Mouse (Mus musculus) hindbrain, embryonic 10.5 days (tissue): ENCODE results near the gene Zdhhc5. TPM values are rescaled to one million over a fixed set of nuclear protein-coding genes. Genes with fewer than 3 reads are reported as not detected.
A peak's percentile ranks its signal among the peaks of the same experiment; 100 is the strongest.

Source experiments
- DNase-seq: peaks from one replicate; pipeline ENCODE4 v3.0.0-alpha.2; 2017; ENCODE audit warnings: low spot score
- H3K27ac ChIP-seq: fragments of 300-500 bp; sonication (generic); 2 replicates; pipeline ENCODE4 v1.5.1; 2016; ENCODE audit warnings: mild to moderate bottlenecking, moderate library complexity
- H3K27me3 ChIP-seq: fragments of 300-500 bp; sonication (generic); 2 replicates; pipeline ENCODE4 v1.6.1; 2016; ENCODE audit warnings: mild to moderate bottlenecking; ENCODE audit not compliant: poor library complexity, insufficient read depth, severe bottlenecking
- H3K36me3 ChIP-seq: fragments of 300-500 bp; sonication (generic); 2 replicates; pipeline ENCODE4 v1.6.1; 2016; ENCODE audit warnings: mild to moderate bottlenecking, moderate library complexity
- H3K4me1 ChIP-seq: fragments of 300-500 bp; sonication (generic); replicated peaks from 2 replicates; pipeline ENCODE4 v1.6.1; 2016; ENCODE audit warnings: mild to moderate bottlenecking
- H3K4me3 ChIP-seq: fragments of 300-500 bp; sonication (generic); 2 replicates; pipeline ENCODE4 v1.5.1; 2016; ENCODE audit warnings: mild to moderate bottlenecking, moderate library complexity
- H3K9me3 ChIP-seq: fragments of 300-500 bp; sonication (generic); 2 replicates; pipeline ENCODE4 v1.6.1; 2016; ENCODE audit warnings: mild to moderate bottlenecking, moderate library complexity
- WGBS: fragments of 180-500 bp; shearing (Covaris S2); methylation state at CpG from one replicate; pipeline ENCODE4 v1.1.7; 2016; 5-methylcytosine and 5-hydroxymethylcytosine counted together
- polyA plus RNA-seq: library from polyadenylated mRNA; unstranded; fragments of >200 nt; fragmentation: Nextera tagmentation; extraction: Ambion mirVana; gene quantifications from 2 replicates; pipeline ENCODE4 v1.2.1, GENCODE M21; 2016

Zdhhc5 gene
- polyA plus RNA-seq, 1 experiment from 2014 or later: 25.4 TPM

DNA sequence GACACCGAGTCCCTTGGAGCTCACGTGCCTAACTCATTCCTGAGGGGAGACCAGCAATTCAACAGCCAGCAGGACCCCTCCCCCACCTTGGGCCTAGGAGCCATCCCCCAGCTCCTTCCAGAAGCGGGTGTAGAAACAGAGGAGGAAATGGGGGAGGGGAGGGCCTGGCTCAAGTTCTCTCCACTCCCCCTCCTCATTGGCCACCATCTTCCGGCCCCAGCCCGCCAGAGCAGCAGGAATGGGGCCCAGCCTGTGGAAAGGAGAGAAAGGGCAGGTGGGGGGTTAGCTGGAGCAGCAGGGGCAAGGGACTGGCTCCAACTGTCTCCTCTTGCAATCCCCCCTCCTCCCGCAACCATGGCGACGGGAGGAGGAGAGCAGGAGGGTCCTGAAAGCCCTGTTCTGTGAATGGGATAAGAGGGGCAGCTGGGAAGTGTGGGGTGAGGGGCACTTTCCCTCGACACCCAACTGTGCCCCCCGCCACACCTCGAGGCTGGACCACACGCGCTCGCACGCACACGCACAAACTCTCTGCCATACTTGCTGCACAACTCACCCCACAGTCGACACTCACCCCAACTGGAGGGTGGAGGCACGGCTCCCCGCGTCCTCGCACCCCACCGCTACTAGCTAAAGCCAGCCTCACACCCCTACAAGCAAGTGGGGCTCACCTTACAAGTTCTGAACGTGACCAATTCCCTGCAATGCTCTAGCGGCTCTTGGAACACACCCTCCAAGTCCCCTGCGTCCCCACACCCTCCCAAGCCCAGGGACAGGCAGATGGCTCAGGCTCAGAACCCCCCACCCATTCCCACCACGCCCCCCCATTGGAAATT lies 27.7 kb upstream of the Zdhhc5 start:
- peak overlapping the region; percentile 81 for H3K4me3 ChIP-seq
- under 1% methylated on average over 26 of the region's 26 CpGs for WGBS
- DNase-seq: peak; percentile 98
- H3K9me3 ChIP-seq: no peaks in the 10 kb centered on the region
- H3K36me3 ChIP-seq: peaks cover 23% of the 10 kb centered on the region
- H3K27me3 ChIP-seq: 0 out of 2 replicates have a peak, but pooled peaks cover 8% of the 10 kb centered on the region
- peaks cover 61% of the 10 kb centered on the region for H3K4me1 ChIP-seq
- H3K27ac ChIP-seq: peak overlapping the region; percentile 100

- H3K4me3 ChIP-seq: peak overlapping the region; percentile 81
- DNase-seq: no peak
- H3K27ac ChIP-seq: peak overlapping the region; percentile 100
- H3K27me3 ChIP-seq: 0 out of 2 replicates have a peak, but pooled peaks cover 1% of the 10 kb centered on the region
- WGBS: under 1% methylated on average over 5 of the region's 5 CpGs
- peaks cover 68% of the 10 kb centered on the region for H3K4me1 ChIP-seq
- H3K36me3 ChIP-seq: peaks cover 23% of the 10 kb centered on the region
- no peaks in the 10 kb centered on the region for H3K9me3 ChIP-seq
Measured at GRCm38 (mm10) chr2:84741841-84742450, 27.0 kb upstream of the Zdhhc5 start.

GRCm38 (mm10) chr2:84740608-84741333 lies 25.8 kb upstream of the Zdhhc5 start:
- no peaks in the 10 kb centered on the region for H3K27me3 ChIP-seq
- WGBS: 74% methylated on average over 15 of the region's 15 CpGs

GRCm38 (mm10) chr2:84738271-84738911 lies 23.4 kb upstream of the Zdhhc5 start:
- H3K4me3 ChIP-seq: peak overlapping the region; percentile 68
- DNase-seq: peak; percentile 70
- H3K27ac ChIP-seq: peak overlapping the region; percentile 93
- peaks cover 23% of the 10 kb centered on the region for H3K36me3 ChIP-seq
- peaks cover 92% of the 10 kb centered on the region for H3K4me1 ChIP-seq
- no peaks in the 10 kb centered on the region for H3K9me3 ChIP-seq
- H3K27me3 ChIP-seq: no peaks in the 10 kb centered on the region
- whole genome bisulfite sequencing: 2% methylated on average over 12 of the region's 12 CpGs

More at GRCm38 (mm10) chr2:84740608-84741333, 25.8 kb upstream of the Zdhhc5 start:
- peak overlapping the region; percentile 81 for H3K4me3 ChIP-seq
- peaks cover 23% of the 10 kb centered on the region for H3K36me3 ChIP-seq
- H3K9me3 ChIP-seq: no peaks in the 10 kb centered on the region
- peaks cover 80% of the 10 kb centered on the region for H3K4me1 ChIP-seq
- H3K27ac ChIP-seq: peak overlapping the region; percentile 100
- peak; percentile 23 for DNase-seq

- Histone ChIP-seq H3K9me3 (no peaks in the 10 kb centered on the region), H3K27ac (peak overlapping the region; percentile 93), H3K4me3 (peak overlapping the region; percentile 68), H3K36me3 (peaks cover 23% of the 10 kb centered on the region), H3K27me3 (no peaks in the 10 kb centered on the region), H3K4me1 (peaks cover 94% of the 10 kb centered on the region)
- peak; percentile 78 for DNase-seq
- WGBS: 6% methylated on average over 8 of the region's 8 CpGs
Measured at GRCm38 (mm10) chr2:84737451-84737925, 22.5 kb upstream of the Zdhhc5 start.

GRCm38 (mm10) chr2:84736312-84737161 lies 21.6 kb upstream of the Zdhhc5 start:
- WGBS: 7% methylated on average over 27 of the region's 27 CpGs
- Histone ChIP-seq H3K27ac (peak overlapping the region; percentile 93), H3K36me3 (peaks cover 18% of the 10 kb centered on the region)

DNA sequence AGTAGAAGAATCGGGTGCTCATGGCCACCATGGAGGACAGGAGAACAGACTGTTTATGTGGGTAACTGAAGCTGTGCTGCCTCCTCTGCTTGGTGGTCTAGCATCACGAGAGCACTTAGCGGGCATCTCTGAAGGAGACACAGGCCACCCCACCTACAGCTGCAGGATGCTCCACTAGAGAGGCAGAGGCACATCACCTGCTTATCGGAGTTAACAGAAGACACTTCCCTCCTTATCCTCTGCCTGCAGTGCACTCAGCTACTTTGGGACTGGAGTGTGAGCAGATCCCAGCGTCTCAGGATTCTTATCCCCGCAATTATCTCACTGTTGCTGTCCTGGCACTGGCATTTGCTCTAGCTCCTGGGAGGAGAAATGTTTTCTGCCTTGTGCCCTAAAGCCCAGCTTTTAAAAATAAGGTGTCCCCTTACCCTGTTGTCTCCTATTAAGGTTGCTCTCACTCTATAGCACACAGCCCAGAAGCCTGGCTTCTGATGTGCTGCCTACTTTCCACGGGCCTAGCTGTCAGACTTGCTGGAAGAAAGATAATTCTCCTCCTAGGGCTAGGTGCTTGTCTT lies 20.5 kb upstream of the Zdhhc5 start:
- Histone ChIP-seq H3K4me1 (peaks cover 73% of the 10 kb centered on the region), H3K36me3 (peaks cover 7% of the 10 kb centered on the region), H3K9me3 (no peaks in the 10 kb centered on the region), H3K27me3 (no peaks in the 10 kb centered on the region), H3K4me3 (peak overlapping the region; percentile 68), H3K27ac (peak overlapping the region; percentile 93)
- 28% methylated on average over 7 of the region's 7 CpGs for WGBS
- peak; percentile 36 for DNase-seq

More at GRCm38 (mm10) chr2:84736312-84737161, 21.6 kb upstream of the Zdhhc5 start:
- H3K4me3 ChIP-seq: peak overlapping the region; percentile 68
- no peaks in the 10 kb centered on the region for H3K27me3 ChIP-seq
- peaks cover 84% of the 10 kb centered on the region for H3K4me1 ChIP-seq
- peak; percentile 53 for DNase-seq
- no peaks in the 10 kb centered on the region for H3K9me3 ChIP-seq

DNA sequence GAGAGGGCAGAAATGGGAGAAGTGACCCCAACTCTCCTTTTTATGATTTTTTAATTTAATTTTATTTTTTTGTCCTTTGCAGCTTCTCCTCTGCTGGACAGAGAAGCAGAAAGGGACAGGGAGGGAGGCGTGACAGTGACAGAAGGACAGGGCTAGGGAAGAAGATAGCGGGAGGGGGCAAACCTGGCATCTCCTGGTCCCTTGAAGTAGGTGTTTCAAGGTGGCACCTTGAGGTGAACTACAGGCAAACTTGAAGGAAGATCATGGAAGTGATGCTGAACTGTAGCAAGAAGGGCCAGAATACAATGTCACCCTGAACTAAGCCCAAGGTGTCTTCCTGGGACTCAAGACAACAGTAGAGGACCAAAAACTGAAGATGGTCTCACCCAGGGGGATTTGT lies 19.9 kb upstream of the Zdhhc5 start:
- H3K9me3 ChIP-seq: no peaks in the 10 kb centered on the region
- peaks cover 68% of the 10 kb centered on the region for H3K4me1 ChIP-seq
- peak overlapping the region; percentile 93 for H3K27ac ChIP-seq
- DNase-seq: no peak
- 4% methylated on average over 2 of the region's 2 CpGs for WGBS
- no peaks in the 10 kb centered on the region for H3K27me3 ChIP-seq
- H3K36me3 ChIP-seq: peaks cover 2% of the 10 kb centered on the region; the same call in 1 of the 2 replicates
- H3K4me3 ChIP-seq: peak overlapping the region; percentile 68

DNA sequence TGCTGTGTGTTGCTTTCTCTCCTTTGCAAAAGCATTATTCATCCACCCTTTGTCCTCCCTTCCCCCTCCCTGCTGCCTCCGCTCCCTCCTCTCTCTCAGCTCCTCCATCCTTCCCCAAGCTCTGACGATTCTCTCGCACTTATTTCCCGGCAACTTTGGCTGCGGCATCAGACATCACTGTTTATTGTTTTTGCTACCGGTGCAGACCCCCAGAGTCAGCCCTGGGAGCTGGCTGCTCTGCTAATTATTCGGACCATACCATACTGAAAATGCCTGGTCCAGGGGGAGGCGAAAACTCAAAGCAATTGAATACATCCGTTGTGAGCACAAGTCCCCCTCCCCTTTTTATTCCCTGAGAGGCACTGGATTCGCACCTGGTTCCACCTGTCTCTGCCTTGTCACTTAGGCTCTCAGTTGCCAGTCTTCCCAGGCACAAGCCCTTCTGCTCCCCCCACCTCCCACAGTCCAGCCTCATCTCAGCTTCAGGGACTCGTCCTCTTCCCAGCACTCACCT lies 19.4 kb upstream of the Zdhhc5 start:
- peak; percentile 65 for DNase-seq
- Histone ChIP-seq H3K9me3 (no peaks in the 10 kb centered on the region), H3K36me3 (no peaks in the 10 kb centered on the region), H3K4me1 (peaks cover 63% of the 10 kb centered on the region), H3K4me3 (peak overlapping the region; percentile 68), H3K27ac (peak overlapping the region; percentile 93), H3K27me3 (no peaks in the 10 kb centered on the region)
- WGBS: under 1% methylated on average over 11 of the region's 11 CpGs

DNA sequence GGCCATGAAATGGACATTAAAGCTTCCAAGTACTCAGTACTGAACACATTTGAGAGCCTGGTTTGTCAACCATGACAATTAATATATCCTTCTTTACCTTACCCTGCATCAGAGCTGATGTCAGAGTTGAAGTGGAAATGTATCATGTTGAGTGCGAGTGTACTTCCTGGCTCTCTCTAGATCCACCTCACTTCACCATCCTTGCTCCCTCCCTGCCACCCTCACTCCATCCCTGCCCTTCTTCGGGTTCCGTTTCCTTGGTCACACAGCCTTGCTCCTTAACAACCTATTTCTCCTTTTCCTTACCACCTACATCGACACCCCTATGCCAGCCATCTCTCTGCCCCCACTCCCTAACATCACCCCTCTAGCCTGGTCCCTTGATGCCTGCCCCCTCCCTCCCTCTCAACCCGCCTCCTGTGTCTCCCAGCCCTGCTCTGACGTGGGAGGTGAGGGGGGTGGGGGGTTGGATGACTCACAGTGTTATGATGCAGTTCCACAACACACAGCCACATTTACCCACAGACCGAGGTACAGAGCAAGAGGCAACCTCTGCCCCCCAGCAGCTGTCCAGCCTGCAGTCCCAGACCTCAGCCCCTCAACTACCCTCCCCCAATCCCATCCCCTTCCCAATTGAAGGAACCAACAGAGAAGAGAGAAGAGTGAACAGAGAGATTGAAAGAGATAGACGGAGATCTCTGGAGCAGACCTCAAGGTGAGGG lies 18.8 kb upstream of the Zdhhc5 start, which contains the start of gene Ypel4:
Gene Ypel4 (plus strand): TSS at position 480 of the 722 bp plus-strand sequence.
- peak; percentile 64 for DNase-seq
- peak within 1 kb of the TSS; percentile 68 for H3K4me3 ChIP-seq
- peak within 1 kb of the TSS; percentile 93 for H3K27ac ChIP-seq
- H3K27me3 ChIP-seq: no peaks in the 10 kb centered on the region
- H3K36me3 ChIP-seq: no peaks in the 10 kb centered on the region
- 4% methylated on average over 8 of the region's 8 CpGs for WGBS
- H3K4me1 ChIP-seq: peaks cover 56% of the 10 kb centered on the region
- H3K9me3 ChIP-seq: no peaks in the 10 kb centered on the region
